Mouse (Mus musculus) inflammation-experienced regulatory T-cells, adult 6 months (primary cell): ENCODE measurements around the gene B4galt5. TPM values are rescaled to one million over a fixed set of nuclear protein-coding genes. Genes with fewer than 3 reads are reported as not detected.

ENCODE experiments used
- ATAC-seq: one replicate; pipeline ENCODE4 v1.8.0; 2017
- polyA plus RNA-seq, 3 experiments: library from polyadenylated mRNA; unstranded; fragments of 100-300 nt; shearing (Covaris generic); gene quantifications; one replicate each; pipeline ENCODE4 v1.2.1; 2017

Gene B4galt5
- polyA plus RNA-seq, 3 experiments from 2014 or later = 5.1 to 16.7 (median 5.2) TPM

DNA sequence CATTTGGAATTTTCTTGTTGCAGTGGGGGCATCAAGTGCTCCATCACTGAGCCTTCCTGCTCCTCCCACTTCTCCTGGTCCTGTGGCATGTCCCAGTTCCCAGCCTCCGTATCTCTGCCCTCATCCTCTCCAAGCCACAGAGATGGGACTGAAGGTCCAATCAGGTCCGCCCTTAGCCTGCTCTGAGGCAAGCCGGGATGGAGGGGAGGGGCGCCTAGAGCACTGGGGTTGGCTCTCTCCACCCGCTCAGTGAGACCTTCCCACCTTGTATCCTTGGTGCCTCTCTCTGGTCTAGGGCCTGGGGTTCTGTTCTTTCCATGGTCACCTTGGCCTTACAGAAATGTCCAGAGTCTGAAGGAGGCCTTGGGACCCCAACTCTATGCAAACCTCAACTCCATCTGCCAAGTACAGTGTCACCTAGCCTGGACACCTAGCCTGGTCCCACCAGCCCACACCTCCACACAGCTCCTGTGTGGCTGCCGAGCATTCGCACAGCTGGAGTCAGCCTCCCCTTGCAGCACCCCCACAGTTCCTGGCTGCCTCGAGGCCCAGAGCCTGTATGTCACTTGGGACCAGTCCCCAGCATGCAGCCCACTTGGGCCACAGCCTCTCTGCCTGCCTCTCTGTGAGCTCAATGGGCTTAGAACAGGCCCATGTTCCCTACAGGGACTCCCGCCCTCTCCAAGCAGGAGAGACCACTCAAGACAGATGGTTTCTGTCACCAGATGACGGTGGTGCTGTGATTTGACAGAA, 74.1 kb downstream of the B4galt5 start:
- no peak for ATAC-seq

DNA sequence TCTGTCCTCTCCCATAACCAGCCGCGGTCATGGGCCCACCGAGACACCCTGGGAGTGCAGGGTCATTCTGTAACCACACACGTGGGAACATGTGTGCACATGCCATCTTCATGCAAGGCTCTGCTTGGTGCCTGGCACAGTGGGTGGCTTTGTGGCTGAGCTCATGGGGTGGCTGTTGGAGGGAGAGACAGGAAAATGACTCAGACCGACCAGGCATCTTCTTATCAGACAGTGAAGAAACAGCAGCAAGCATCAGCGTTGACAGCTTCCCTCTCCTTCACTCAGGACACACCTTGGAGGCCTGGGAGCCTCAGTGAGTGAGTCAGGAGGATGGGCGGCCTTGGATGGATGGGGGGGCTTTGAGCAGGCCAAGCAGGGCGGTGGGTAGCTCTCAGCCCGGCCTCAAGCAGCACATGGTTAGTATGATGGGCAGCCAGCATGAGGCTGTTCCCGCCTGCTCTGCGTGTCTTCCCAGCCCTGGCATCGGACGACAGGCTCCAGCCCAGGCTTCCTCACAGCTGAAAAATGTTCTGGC, 75.7 kb downstream of the B4galt5 start:
- no peak for ATAC-seq

DNA sequence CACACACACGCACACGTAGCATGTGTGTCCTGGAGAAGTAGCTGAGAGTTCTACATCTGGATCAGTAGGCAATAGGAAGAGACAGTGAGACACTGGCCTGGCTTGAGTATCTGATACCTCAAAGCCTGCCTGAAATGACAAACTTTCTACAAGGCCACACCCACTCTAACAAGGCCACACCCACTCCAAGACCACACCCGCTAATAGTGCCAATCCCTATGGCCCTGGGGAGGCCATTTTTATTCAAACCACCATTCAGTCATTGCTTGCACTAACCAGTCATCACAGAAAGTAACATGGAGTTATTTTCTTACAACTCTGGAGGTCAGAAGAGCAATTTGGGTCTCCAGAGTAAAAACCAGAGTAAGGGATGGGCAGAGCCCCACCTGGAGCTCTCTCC, 76.3 kb downstream of the B4galt5 start:
- no peak for ATAC-seq

DNA sequence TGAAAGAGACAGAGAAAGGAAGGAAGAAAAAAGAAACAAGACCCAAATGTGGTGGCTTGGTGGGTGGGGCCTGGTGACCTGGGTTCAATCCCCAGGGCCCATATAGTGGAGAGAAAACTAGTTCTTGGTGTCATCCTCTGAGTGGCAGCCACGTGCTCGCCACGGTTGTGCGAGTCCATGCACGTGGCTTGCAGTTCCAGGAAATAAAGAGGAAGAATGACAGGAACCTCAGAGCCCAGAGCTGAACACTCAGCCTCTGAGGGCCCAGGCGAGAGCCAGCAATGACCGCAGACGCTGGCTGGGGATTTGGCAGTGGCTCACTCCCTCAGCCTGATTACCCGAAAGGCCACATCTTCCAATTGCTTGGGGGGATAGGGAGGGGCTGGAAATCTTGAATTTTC, 77.9 kb downstream of the B4galt5 start:
- ATAC-seq = no peak

DNA sequence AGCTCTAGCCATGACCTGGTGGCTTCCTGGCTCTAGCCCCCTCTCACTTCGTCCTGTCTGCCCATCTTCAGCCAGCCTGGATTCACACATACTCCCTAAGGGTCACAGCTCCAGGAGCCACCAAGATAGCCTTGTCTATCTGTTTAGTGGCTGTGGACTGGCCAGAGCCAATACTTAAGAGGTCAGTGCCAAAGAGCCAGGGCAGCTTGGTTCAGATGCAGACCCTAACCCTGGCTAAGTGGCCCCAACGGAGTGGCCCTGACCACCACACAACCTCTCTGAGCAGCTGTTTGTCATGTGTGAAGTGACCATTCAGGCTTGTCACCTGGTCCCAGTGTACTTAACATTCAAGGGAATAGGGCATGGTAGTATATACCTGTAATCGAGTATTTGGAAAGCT, 78.5 kb downstream of the B4galt5 start:
- ATAC-seq = no peak

DNA sequence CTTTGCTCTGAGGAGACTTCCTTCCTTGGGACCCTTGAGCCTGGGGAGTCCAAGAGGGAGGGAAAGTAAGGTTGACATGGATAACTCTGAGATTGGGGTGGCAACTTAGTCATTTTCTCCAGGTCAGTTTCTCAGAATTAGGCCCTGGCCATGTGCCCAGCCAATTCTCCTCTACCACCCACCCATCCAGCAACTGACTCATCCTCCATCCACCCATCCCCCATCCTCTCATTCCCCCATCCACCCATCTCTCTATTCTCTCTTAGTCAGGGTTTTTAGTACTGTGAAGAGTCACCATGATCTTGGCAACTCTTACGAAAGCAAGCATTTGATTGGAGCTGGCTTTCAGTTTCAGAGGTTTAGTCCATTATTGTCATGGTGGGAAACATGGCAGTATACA, 80.3 kb downstream of the B4galt5 start:
- ATAC-seq = no peak

DNA sequence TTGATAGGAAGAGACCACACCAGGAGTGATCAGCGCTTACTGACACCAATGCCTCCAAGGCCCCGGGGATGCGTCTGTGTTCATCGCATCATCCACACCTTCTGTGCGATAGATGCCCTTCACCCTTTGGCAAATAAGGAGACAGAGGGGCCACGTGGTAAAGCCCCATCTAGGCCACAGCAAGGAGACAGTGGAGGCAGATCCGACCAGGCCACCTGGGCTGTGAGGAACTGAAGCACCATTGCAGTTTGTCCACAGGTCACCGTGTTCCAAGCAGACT, 80.6 kb downstream of the B4galt5 start:
- no peak for ATAC-seq

DNA sequence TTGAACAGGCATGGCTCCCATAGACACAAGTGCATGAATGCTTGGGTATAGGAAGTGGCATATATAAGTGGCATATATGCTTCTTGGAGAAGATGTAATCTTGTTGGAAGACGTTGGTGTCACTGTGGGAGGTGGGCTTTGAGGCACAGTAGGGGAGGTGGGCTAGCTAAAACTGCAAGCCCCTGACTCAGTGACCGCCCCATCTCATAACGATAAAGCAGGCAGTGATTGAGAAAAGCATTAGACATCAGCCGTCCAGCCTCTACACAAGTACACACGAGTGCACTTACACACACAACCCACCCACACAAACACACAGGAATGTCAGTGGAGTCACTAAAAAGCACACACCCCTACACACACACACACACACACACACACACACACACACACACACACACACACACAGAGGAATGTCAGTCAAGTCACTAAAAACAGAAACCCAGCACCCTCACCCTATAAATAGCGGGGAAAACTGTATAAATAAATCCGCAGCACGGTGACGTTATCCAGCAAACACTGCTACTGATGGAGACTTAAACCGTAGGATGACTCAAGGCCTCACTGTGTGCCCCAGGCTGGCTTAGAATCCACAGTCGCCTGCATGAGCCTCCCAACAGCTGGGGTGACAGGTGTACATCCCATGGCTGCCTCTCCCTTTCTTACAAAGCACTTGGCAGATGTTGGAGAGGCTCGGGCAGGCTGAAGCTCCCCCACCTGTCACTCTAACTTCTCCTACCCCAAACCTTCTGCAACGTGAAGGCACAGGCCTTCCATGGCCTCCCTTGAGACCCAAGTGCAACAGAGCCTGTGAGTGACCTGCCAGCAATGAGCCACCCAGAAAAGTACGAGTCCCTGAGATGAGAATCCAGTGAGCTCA, 81.2 kb downstream of the B4galt5 start:
- no peak for ATAC-seq

DNA sequence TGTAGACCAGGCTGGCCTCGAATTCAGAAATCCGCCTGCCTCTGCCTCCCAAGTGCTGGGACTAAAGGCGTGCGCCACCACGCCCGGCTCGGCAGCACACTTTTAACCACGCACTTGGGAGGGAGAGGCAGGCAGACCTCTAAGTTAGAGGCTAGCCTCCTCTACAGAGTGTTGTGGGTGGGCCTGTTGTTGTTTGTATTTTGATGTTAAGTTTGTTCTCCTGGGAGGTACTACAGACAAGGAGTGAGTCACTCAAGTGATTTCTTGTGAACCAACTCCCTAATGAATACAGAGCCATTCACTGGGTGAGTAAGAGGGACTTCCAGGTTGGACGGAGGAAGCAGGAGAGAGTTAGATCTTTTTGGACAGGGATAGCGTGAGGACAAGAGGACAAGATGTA, 82.8 kb downstream of the B4galt5 start:
- no peak for ATAC-seq

DNA sequence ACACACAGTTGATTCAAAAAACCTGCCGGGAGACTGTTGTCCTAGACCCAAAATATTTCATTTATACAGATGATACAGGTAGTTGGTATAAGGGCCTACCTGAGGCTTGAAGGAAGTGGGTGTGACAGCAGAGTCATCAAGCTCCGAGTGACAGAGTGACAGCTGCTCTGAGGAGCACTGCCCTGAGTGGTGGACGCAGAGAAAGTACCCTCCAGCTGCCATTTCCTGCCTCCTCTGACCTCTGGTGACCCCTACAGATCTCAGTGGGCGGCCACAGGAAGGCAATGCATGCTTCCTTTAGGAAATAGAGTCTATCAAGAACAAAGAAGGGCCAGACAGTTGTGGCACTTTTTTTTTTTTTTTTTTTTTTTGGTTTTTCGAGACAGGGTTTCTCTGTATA, 83.2 kb downstream of the B4galt5 start:
- ATAC-seq = no peak

DNA sequence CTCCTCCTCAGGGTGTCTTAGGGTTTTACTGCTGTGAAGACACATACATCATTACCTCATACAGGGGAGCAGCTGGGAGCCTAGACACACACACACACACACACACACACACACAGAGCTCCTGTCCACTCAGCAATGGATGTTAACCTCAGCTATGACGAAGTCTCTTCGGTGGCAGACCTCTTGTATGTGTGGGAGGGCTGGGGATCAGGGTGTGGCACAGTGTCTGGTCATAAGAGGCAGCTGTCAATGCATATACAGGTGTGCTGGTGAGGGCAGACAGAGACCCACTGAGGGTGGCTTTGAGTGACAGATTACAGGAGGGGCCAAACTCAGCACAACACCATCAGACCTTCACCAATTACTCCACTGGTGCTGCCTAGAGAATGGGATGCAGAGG, 84.0 kb downstream of the B4galt5 start:
- no peak for ATAC-seq

DNA sequence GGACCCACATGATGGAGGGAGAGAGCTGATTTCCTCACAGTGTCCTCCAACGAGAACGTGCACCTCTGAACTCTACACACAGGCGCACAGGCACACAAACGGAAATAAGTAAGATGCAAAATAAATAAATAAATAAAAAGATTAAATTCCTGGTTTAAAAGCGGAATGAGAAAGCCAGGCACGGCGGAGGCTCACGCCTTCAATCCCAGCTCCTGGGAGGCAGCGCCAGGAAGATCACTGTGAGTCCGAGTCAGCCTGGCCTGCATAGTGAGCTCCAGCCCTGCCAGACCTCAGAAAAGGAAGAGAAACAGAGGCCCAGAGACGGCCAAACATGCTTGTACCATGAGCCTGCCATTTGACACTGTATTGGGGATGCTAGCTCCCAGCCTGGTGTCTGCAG, 85.1 kb downstream of the B4galt5 start:
- no peak for ATAC-seq

DNA sequence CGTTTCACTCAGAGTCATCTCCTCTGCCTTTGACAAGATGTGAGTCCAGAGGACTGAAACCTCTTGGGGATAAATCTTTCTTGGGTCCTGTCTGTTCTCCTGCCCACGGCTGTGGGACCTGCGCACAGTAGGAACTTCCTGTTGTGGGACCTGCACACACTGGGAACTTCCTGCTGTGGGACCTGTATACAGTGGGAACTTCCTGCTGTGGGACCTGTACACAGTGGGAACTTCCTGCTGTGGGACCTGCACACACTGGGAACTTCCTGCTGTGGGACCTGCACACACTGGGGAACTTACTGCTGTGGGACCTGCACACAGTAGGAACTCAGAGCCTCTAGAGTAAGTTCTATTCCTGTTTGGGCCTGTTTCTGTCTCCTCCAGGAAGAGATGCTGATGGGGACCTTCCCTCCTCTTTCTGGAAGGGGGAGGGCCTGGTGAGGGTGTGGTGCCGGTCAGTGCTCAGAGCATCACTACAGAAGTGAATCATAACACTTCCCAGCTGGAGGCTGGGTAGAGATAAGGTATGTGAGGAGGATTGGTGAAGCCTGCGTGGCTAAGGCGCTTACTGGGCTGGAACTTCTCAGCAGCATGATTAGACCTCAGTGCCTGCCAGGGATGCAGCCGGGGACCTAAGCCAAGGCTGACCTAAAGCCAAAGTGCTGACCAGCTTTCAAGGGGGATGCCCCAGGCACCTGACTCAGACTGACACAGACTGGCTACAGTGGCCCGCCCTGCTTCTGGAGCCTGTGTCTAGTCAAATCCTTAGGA, 85.8 kb downstream of the B4galt5 start:
- no peak for ATAC-seq

DNA sequence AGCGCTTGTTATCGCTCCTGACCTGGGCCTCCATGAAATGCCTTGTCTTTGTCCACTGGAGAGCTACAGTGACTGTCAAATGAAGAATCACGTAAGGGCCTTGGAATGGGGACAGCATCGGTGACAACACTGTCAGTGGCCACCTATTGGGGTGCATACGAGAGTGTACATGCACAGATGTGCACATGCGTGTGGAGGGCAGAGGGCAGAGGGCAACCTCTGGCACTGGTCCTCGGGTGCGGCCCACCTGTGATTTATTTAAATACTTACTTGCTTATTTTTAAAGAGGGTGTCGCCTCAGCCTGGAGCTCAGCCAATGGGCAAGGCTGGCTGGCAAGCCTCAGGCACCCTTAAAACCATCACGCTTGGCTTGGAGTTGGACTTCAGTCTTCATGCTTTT, 86.5 kb downstream of the B4galt5 start:
- ATAC-seq = no peak

DNA sequence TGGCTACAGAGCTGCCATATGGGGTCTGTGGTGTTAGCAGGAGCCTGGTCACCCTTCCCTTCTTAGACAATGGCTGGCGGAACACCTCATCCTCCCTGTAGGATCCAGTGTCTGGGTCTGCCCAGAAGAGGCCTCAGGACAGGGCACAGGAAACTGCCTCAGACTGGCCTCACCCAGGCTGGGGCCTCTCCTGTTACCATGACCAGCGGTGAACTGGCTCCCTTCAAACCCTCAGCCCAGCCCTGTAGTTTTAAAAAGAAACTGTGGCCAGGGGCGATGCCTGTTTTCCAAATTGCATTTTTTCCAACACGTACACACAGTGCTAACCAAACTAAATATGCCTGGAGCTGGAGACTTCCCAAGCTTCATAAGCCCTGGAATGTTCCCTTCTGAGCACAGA, 87.9 kb downstream of the B4galt5 start:
- no peak for ATAC-seq

DNA sequence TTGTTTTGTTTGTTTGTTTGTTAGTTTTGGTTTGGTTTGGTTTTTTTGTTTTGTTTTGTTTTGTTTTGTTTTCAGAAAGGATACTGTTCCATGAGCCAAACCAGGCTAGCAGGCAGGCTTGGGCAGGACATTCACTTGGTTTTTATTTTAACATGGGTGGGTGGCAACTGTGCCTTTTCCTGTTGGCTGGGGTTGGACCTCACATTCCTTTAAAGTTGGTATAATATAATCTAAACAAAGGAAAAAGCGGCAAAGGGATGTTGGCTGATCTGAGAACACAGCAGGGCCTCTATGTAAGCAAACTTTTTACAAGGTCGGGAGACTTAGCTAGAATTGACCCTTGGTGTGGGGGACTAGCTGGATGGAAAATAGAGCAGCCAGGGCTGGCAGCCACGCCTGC, 91.2 kb downstream of the B4galt5 start:
- no peak for ATAC-seq

DNA sequence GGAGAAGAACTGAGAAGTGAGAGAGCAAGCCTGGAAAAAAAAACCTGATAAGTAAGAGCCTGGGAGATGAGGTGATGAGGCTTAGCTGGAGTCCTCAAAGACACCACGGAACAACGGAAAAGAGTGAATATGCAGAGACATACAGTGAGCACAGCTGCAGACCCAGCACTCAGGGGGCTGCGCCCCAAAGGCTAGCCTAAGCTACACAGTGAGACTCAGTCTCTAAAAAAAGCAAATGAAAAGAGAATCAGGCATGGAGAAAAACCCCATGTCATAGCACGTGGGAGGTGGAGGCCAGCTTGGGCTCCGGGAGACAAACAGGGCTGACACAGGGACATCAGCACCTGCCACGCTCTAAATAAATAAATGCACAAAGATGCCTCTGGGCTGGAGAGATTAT, 94.2 kb downstream of the B4galt5 start:
- ATAC-seq = no peak

DNA sequence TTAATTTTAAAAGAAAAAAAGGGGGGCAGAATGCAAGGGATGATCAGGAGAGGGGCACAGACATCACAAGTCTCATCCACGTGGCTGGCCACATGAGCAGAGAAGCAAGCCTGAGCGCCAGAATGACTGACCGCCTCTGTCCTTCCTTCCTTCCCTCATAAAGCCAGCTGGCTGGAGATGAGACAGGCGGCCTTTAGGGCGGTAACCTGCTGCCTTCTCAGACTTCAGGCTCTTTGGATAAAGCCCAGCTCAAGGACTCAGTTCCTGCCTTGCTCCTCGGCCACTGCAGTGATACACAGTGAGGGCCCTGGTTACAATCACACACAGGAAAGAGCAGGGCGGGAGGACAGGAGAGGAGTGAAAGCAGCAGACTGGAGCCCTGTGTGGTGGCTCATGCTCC, 94.8 kb downstream of the B4galt5 start:
- ATAC-seq = no peak

DNA sequence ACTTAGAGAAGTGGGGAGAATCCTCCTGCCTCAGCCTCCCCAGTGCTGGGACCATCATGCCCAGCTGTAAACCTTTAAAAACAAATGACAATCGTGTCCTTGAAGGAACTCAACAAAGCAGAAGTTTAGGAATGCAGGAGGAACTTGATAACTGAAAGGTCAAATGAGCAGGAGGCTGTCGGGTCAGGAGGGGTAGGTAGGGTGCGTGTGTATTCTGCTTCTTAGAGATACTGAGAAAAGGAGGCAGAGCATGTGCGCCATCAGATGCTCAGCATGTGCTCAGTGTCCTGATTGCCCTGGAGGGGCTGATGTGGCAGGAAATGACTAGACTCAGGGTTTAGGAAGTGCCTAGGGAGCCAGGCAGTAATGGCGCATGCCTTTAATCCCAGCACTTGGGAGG, 95.5 kb downstream of the B4galt5 start:
- ATAC-seq = no peak

DNA sequence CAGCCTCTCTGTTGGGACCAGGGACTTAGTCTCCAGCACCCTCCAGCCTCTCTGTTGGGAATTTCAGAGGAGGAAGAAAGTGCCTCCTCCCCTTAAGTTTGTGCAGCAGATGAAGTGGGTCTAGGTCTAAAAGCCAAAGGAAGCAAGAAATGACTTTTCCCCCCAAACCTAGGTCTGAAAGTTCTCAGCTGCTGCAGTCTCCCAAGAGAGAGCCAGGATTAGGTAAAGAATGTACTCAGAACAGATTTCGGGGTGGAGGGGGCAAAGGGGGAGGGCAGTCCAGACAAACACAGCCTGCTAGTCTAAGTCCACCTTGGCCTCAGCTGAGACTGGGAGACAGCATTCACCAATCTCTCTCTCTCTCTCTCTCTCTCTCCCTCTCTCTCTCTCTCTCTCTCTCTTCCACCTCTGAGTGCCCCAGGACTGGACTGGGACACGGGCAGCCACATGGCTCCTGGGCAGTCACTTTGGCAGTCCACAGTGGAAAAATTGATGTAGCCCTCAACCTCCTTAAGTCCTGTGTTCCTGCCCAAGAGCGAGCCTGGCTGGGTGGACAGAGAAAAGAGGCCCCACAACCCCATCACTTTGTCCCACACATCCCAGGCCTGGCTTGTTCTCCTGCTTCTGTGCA, 96.8 kb downstream of the B4galt5 start:
- ATAC-seq = no peak

DNA sequence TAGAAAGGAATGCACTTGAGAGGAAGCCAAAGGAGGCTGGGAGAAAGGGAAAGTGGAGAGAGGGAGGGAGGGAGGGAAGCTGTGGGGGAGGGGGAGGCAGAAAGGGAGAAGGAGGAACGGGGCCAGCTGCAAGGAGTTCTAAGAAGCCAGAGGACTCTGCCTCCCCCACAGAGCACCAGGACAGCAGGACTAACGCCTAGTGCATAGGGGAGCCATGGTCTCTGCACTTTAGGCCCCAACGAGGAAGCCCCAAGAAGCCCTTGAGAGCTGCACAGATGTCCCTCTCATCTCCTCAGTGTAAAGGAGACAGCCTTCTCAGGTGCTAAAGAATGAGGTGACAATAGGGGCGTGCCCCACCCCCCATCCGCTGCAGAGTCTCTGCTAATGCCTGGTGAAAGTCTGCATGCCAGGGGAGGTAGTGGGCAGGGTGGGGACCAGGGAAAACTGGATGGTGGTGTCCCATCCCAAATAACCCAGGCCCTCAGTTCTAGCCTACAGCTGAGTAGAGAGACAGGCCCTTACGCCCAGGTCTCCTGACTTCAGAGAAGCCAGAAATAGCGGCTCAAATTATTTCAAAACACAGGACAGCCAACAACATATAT, 98.1 kb downstream of the B4galt5 start:
- ATAC-seq = no peak

DNA sequence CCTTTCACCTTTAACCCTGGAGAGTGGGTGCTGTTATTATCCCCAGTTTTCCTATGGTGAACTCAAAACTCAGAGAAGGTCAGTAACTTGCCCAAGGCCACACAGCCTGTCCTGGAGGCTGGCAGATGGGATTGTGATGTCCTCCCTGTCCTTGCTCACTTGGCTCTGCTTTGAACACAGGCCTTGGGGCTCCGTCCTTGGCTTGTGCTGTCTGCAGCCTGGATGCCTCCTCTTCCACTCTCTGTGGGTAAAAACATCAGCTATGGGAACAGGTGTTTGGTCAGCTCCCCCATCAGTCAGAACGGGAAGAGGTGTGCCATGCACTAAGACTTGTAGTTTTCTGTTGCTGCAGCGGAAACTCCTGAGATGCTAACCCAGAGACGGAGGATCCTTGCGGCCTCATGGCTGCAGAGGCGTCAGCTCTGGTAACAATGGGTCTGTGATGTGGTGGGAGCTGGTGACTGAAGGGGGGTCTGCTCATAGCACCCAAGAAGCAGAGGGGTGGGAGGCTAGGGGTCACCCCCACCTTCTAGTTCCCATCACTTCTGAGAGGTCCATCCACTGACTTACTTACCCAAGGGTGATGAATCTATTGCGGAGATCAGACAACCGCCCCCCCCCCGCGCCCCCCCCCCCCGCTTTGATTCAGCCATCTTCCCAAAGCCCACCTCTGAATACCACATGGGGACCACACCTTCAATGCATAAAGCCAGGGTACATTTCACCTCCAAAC, 98.8 kb downstream of the B4galt5 start:
- no peak for ATAC-seq
